Mouse (Mus musculus) lung, adult 2 months (tissue): Measurements from ENCODE around the gene Gstm6. TPM values are rescaled to one million over a fixed set of nuclear protein-coding genes. Genes with fewer than 3 reads are reported as not detected.
"Not testable (repeated sequence)": the region's sequence is repeated elsewhere in the genome, so short reads cannot be mapped to it uniquely, and the experiment has no call there.

Experiments used
- DNase-seq: peaks from one replicate; pipeline ENCODE4 v3.0.0; 2022
- H3K4me1 ChIP-seq: fragments of 200-500 bp; 2 replicates; pipeline ENCODE4 v1.6.1; 2011; ENCODE audit warnings: low read length; ENCODE audit not compliant: control insufficient read depth, insufficient read depth
- H3K4me3 ChIP-seq: fragments of 200-500 bp; replicated peaks from 2 replicates; pipeline ENCODE3; 2011; ENCODE audit warnings: low read depth, mild to moderate bottlenecking, control low read depth, low read length; ENCODE audit errors: extremely low read depth
- CTCF ChIP-seq: fragments of 200-500 bp; IDR thresholded peaks from 2 replicates; pipeline ENCODE4 v1.5.1; 2011; ENCODE audit warnings: mild to moderate bottlenecking, low read length, control low read depth; ENCODE audit not compliant: insufficient read depth
- POLR2A ChIP-seq: fragments of 200-500 bp; IDR thresholded peaks from 2 replicates; pipeline ENCODE4 v1.6.1; 2011; ENCODE audit warnings: low read depth, mild to moderate bottlenecking, control low read depth, low read length, borderline replicate concordance; ENCODE audit errors: extremely low read depth
- WGBS: fragments of 180-500 bp; shearing (Covaris S2); methylation state at CpG from one replicate; pipeline ENCODE4 v1.1.7; 2018; 5-methylcytosine and 5-hydroxymethylcytosine counted together
- polyA plus RNA-seq: library from polyadenylated mRNA; depleted of rRNA; stranded (reverse); fragments of >200 nt; gene quantifications from 2 replicates; pipeline ENCODE4 v1.2.3, GENCODE M21; 2012; rRNA removed

The Gstm6 gene
- polyA plus RNA-seq, 1 experiment, result 6.9 TPM

DNA sequence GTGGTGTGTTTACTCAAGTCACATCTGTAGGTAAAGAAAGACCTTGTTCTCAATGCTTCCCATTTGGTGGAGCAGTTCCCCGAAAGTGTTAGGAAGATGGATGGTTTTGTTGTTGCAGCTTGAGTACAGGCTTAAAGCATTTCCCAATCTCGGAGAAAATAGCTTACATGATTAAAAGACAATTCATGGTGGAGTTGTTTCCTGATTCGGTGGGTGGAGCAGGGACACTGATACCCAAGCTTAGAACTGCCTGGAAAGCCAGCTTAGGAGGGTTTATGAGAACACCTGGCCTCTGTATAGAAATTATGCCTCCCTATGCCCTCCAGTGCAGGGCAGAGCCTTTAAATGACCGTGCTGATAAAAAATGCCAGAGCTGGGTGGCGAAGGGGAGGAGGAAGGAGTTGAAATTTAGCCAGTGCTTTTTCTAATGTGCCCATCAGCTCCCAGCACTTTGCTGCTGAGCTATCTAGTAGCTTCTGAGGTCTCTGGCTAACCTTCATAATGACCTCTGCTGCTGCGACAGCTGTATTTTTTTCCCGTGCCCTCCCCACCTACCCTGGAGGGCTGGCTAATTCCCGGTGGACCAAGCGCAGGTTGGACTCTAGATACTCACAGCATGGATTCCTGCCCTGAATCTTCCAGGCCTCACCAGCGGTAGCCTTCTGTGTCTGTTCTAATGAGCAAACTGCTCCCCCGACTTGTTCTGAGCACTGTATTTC is 42.4 kb downstream of the Gstm6 start:
- DNase-seq, result no peak
- WGBS, result 59% methylated on average over 11 of the region's 11 CpGs

DNA sequence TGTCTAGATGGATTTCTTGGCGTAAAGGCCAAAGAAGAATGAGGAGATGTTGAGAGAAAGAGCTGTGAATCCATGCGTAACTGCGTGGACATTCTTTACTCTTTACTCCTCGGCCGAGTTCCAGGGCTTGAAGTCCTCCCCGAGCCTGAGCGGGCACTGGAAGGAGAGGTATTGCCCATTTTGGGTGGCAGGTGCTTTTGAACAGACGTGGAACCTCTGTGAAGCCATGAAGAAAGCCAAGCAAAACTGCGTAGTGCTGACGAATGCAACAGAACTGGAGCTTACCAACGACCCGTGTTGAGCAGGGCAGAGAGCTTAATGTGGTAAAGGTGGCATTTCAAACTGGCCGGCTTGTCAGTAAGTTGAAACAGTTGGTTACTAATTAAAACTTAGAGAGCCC is 44.9 kb downstream of the Gstm6 start:
- 95% methylated on average over 13 of the region's 13 CpGs for WGBS
- DNase-seq, result no peak
- no peak overlapping the region for H3K4me3 ChIP-seq
- TF ChIP-seq CTCF (no peak), POLR2A (no peak)
- H3K4me1 ChIP-seq, result peaks cover 3% of the 10 kb centered on the region; the same call in 1 of the 2 replicates

More for the DNA sequence above, 42.4 kb downstream of the Gstm6 start:
- TF ChIP-seq CTCF (no peak), POLR2A (no peak)
- Histone ChIP-seq H3K4me1 (no peaks in the 10 kb centered on the region), H3K4me3 (no peak overlapping the region)

DNA sequence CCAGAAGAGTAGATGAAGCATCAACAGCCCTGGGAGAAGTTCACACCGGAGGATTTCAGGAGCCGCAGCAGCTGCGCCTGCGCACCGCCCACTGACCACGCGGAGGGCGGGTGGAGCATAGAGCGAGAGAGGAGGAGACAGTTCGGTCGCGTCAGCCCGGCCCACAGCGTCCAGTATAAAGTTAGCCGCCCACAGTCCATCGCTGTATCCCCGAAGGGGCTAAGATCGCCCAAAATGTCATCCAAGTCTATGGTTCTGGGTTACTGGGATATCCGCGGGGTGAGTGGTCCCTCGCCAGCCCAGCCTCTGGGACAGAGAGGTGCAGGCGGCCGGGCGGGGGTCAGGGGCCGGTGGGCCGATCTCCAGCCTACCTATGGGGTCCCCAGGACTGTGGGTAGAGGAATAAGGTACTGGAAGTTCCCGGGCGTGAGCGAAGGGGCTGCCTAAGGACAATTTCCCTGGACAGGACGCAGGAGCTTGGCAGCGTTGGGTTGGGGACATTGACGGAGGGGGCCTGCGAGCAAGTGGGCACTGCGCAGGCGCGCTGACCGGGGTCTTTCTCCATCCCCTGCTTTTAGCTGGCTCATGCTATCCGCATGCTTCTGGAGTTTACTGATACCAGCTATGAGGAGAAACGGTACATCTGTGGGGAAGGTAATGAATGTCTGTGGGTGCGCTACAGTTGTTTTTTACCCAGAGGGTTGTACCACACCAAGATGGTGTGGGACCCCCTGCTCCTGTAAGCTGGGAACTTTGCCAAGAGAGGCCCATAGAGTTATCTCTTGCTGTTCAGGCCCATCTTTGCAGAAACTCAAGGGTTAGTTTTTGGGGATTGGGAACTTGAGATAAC is 47.6 kb downstream of the Gstm6 start, which contains the start of gene Gstm5:
Gene Gstm5 (plus strand): TSS at position 102 of the 850 bp plus-strand sequence.
- H3K4me3 ChIP-seq, result peak within 1 kb of the TSS; percentile 70
- peaks cover 3% of the 10 kb centered on the region; the same call in 1 of the 2 replicates for H3K4me1 ChIP-seq
- peak; percentile 62 for DNase-seq
- 8% methylated on average over 40 of the region's 40 CpGs for WGBS
- peak; percentile 56; the same call in 1 of the 2 replicates for TF ChIP-seq POLR2A
- no peak for TF ChIP-seq CTCF

DNA sequence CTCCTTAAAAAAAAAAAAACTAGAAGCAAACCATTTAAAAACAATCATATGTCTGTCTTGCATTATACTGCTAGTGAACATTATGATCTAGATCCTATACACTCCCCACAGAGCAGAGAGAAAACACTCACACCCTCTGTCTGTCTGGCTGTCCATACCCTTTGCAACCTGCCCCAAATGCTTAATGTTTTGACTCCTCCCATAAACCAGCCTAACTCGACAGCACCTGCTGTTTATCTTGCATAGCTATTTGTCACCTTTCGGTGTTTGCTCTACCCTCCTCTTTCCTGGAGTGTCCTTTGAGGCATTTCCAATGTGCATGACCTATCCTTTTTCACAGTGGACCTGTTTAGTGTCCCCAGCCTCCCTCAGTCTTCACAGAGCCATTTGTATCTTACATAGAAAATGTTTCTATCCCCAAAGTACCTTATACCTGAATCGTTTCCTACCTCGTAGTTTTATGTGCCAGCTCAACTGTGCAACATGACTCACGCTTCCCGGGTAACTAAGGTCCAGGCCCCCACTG is 48.3 kb downstream of the Gstm6 start:
- H3K4me3 ChIP-seq, result peak overlapping the region; percentile 70
- no peak for TF ChIP-seq POLR2A
- no peak for TF ChIP-seq CTCF
- 10% methylated on average over 6 of the region's 6 CpGs for WGBS
- H3K4me1 ChIP-seq, result peaks cover 3% of the 10 kb centered on the region; the same call in 1 of the 2 replicates
- no peak for DNase-seq

DNA sequence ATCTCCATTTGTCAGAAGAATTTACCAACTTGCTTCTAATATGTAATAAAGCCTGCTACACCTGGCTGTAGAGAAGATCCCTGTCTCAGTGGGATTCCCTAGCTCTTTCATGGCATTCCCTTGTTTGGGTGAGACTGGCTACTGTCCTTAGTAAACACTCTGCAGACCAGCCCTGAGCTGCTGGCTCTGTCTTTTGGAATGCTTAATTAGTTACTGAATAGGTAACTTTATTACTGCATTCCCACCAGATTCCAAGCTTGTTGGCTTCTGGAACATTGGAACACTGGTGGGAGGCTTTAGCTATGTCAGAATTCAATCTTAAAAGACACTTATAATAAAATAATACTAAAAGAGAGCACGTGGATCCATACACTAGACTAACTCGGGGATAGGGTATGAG is 54.3 kb downstream of the Gstm6 start:
- H3K4me1 ChIP-seq, DNase-seq, H3K4me3 ChIP-seq: not testable (repeated sequence)
- WGBS, result 85% methylated on average over 2 of the region's 2 CpGs

Other genes with a start within 250 kb of the Gstm6 start
- gene Ahcyl1, start 247.2 kb downstream of the Gstm6 start, polyA plus RNA-seq, result 33.7 and 53.1 TPM in 2 replicates
- gene Csf1, start 183.3 kb downstream of the Gstm6 start, polyA plus RNA-seq, result 27.8 and 32.5 TPM in 2 replicates
- 0.61 TPM in 1 of 2 replicates, not detected in the other for gene Eps8l3, start 66.5 kb downstream of the Gstm6 start, polyA plus RNA-seq
- 8.4 and 15.3 TPM in 2 replicates for gene Gstm5, start 47.9 kb downstream of the Gstm6 start, polyA plus RNA-seq
- 5.7 and 12.6 TPM in 2 replicates for gene Gstm7, start 11.9 kb downstream of the Gstm6 start, polyA plus RNA-seq
- 0.65 and 3.1 TPM in 2 replicates for gene Gstm3, start 25.5 kb upstream of the Gstm6 start, polyA plus RNA-seq
- gene Gstm2, start 42.7 kb upstream of the Gstm6 start, polyA plus RNA-seq, result 183 and 285 TPM in 2 replicates
- gene Gstm1, start 74.2 kb upstream of the Gstm6 start, polyA plus RNA-seq, result 1,241 and 1,426 TPM in 2 replicates
- 11.7 and 17.9 TPM in 2 replicates for gene Gstm4, start 101.1 kb upstream of the Gstm6 start, polyA plus RNA-seq
- gene Ampd2, start 142.9 kb upstream of the Gstm6 start, polyA plus RNA-seq, result 77.5 and 84.7 TPM in 2 replicates
- 0.24 TPM in 1 of 2 replicates, not detected in the other for gene Gnat2, start 149.0 kb upstream of the Gstm6 start, polyA plus RNA-seq
- gene Gnai3, start 202.4 kb upstream of the Gstm6 start, polyA plus RNA-seq, result 15.9 and 29.5 TPM in 2 replicates
- gene Gpr61, start 211.1 kb upstream of the Gstm6 start, polyA plus RNA-seq, result not detected in 2 replicates
- 22.3 and 27.1 TPM in 2 replicates for gene Amigo1, start 242.6 kb upstream of the Gstm6 start, polyA plus RNA-seq